ENCODE assay signal across 10 mouse cellular contexts in the genomic region with DNA sequence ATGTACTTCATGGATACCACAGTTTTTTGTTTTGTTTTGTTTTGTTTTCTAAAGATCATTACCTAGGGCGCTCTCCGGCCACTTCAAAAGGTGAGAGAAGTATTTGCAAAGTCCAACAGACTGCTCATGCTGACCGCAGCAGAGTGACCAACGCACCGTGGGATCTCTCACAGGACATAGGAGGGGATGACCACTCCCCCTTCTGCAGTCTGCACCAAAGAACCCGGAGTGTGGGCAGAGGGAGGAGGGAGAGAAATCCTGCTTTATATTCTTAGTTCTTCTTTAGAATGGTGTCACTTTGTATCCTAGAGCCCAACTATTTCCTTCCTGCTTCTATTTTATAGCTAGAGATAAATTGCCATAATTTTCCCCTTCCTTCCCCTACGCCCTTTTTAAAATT. TPM values are rescaled to one million over a fixed set of nuclear protein-coding genes. Genes with fewer than 3 reads are reported as not detected.
DNase-seq lines count a peak whose midpoint lies in the region; ATAC-seq lines count a peak whose summit lies in the region.
"Had no signal": no experiment of that assay in that cellular context is flagged by ENCODE, and none has a peak within 500 bp of the region (broad histone marks: within the 10 kb centered on the region; RNA-seq: fewer than 3 reads in every experiment).

No protein-coding gene starts in this region.

- DNase-seq in heart, postnatal 25 days (ENCODE audit: low spot score): no peak
- peak; percentile 10 to 52 for DNase-seq in kidney, postnatal 25 days
- no peak for DNase-seq in urinary bladder, postnatal 14 days (ENCODE audit: low spot score)
- no peak for DNase-seq in urinary bladder, postnatal 36 days (ENCODE audit: low spot score in 2 of 2)

- peaks cover 2 to 3% of the 10 kb centered on the region in 2 experiments; a peak in 2 of 4 replicates for H3K4me1 ChIP-seq in heart, embryonic 14.5 days (ENCODE audit: control insufficient read depth in 2 of 2, insufficient read depth in 2 of 2, low read length in 2 of 2)
- H3K4me1 ChIP-seq in megakaryocyte, embryonic 14.5 days: peaks cover 40% of the 10 kb centered on the region
- peaks cover 9% of the 10 kb centered on the region; the same call in 1 of the 2 replicates for H3K4me1 ChIP-seq in neural tube, embryonic 13.5 days (replicated peaks)

- no peak for ATAC-seq in heart, embryonic 14.5 days (ENCODE audit: insufficient number of reproducible peaks, insufficient read depth, low FRiP score, low read depth)
- no peak for ATAC-seq in megakaryocyte, adult 5-6 weeks (ENCODE audit: poor library complexity, severe bottlenecking)
- peak; percentile 59; the same call in 1 of the 2 replicates for ATAC-seq in neural tube, embryonic 13.5 days (ENCODE audit: low read depth)

- WGBS in heart, embryonic 14.5 days: 35% methylated on average over 7 of the region's 7 CpGs
- 42% methylated on average over 7 of the region's 7 CpGs for WGBS in neural tube, embryonic 13.5 days

- no peaks in the 10 kb centered on the region for H3K36me3 ChIP-seq in heart, embryonic 14.5 days (ENCODE audit: control insufficient read depth, insufficient read depth, low read length)
- H3K36me3 ChIP-seq in megakaryocyte, embryonic 14.5 days (replicated peaks; ENCODE audit: low read length): no peaks in the 10 kb centered on the region
- H3K36me3 ChIP-seq in neural tube, embryonic 13.5 days: no peaks in the 10 kb centered on the region

- no peak overlapping the region for H3K27ac ChIP-seq in heart, embryonic 14.5 days (replicated peaks in 1 of 2; ENCODE audit: control insufficient read depth in 1 of 2, insufficient read depth in 1 of 2, low read depth in 2 of 2, low read length in 2 of 2)
- no peak overlapping the region for H3K27ac ChIP-seq in neural tube, embryonic 13.5 days (replicated peaks)

- no peak overlapping the region for H3K4me3 ChIP-seq in heart, embryonic 14.5 days (ENCODE audit: control insufficient read depth in 1 of 2, insufficient read depth in 1 of 2, low read depth in 1 of 2, low read length in 2 of 2)
- H3K4me3 ChIP-seq in megakaryocyte, embryonic 14.5 days (replicated peaks): peak overlapping the region; percentile 89
- H3K4me3 ChIP-seq in neural tube, embryonic 13.5 days: no peak overlapping the region

- no peak overlapping the region for H3K9ac ChIP-seq in heart, embryonic 14.5 days (ENCODE audit: low read length)
- no peak overlapping the region for H3K9ac ChIP-seq in neural tube, embryonic 13.5 days

- intact Hi-C loops in heart, postnatal 25 days (cut with DNase I): no loop called here

- peak overlapping the region; percentile 39 for H3K4me2 ChIP-seq in heart, embryonic 14.5 days (ENCODE audit: low read length)
- peak overlapping the region; percentile 15; the same call in 1 of the 2 replicates for H3K4me2 ChIP-seq in neural tube, embryonic 13.5 days

- no peaks in the 10 kb centered on the region for H3K27me3 ChIP-seq in heart, embryonic 14.5 days (ENCODE audit: control insufficient read depth, insufficient read depth, low read length)
- no peaks in the 10 kb centered on the region for H3K27me3 ChIP-seq in megakaryocyte, embryonic 14.5 days (replicated peaks)
- no peaks in the 10 kb centered on the region for H3K27me3 ChIP-seq in neural tube, embryonic 13.5 days

- peaks cover 3% of the 10 kb centered on the region; the same call in 1 of the 2 replicates for H3K9me3 ChIP-seq in heart, embryonic 14.5 days (ENCODE audit: control insufficient read depth, low read length)
- no peaks in the 10 kb centered on the region for H3K9me3 ChIP-seq in megakaryocyte, embryonic 14.5 days
- no peaks in the 10 kb centered on the region for H3K9me3 ChIP-seq in neural tube, embryonic 13.5 days

RNA-seq across cellular contexts. Expression of a gene that starts 48.4 kb away (rescaled TPM):
- 24.0 and 25.5 TPM in 2 replicates for polyA plus RNA-seq in heart, embryonic 14.5 days (2014; fragmentation: Nextera tagmentation; extraction: Ambion mirVana)
- total RNA-seq in heart, postnatal 25 days (2021): 1 to 10 TPM; 1.6 to 3.8 TPM
- polyA plus RNA-seq in megakaryocyte, embryonic 14.5 days (2012; ENCODE audit: insufficient read depth, low replicate concordance): 0.20 TPM in 1 of 2 replicates, not detected in the other
- 24.4 and 26.2 TPM in 2 replicates for total RNA-seq in megakaryocyte, adult 5-6 weeks (2015)
- 31.9 and 41.4 TPM in 2 replicates for total RNA-seq in megakaryocyte, adult 5-6 weeks (2017)
- 5.8 and 6.3 TPM in 2 replicates for polyA plus RNA-seq in neural tube, embryonic 13.5 days (2015; fragmentation: Nextera tagmentation; extraction: Ambion mirVana)

RNA-seq across cellular contexts. Expression of a gene that starts 50.8 kb away (rescaled TPM):
- 5.3 and 5.4 TPM in 2 replicates for polyA plus RNA-seq in heart, embryonic 14.5 days (2014; fragmentation: Nextera tagmentation; extraction: Ambion mirVana)
- total RNA-seq in heart, postnatal 25 days (2021): 1 to 10 TPM; 7.0 to 7.9 TPM
- polyA plus RNA-seq in megakaryocyte, embryonic 14.5 days (2012; ENCODE audit: insufficient read depth, low replicate concordance): not detected in 2 replicates
- total RNA-seq in megakaryocyte, adult 5-6 weeks (2015): not detected in 2 replicates
- not detected in 2 replicates for total RNA-seq in megakaryocyte, adult 5-6 weeks (2017)
- 7.0 and 8.5 TPM in 2 replicates for polyA plus RNA-seq in neural tube, embryonic 13.5 days (2015; fragmentation: Nextera tagmentation; extraction: Ambion mirVana)
- total RNA-seq: neutrophil, adult 5-6 weeks had no signal
- polyA plus RNA-seq: liver, adult 2 months had no signal

Comparison
In these comparisons a context has a peak if more than half of its experiments do, and no peak if none do; other contexts are left out.
1. DNase-seq: peak in kidney, postnatal 25 days (2 of 2); none in heart, postnatal 25 days (single experiment), urinary bladder, postnatal 14 days (single experiment) and urinary bladder, postnatal 36 days (0 of 2).